Mouse (Mus musculus) liver, embryonic 12.5 days (tissue): ENCODE results near the gene Tenm3. TPM values are rescaled to one million over a fixed set of nuclear protein-coding genes. Genes with fewer than 3 reads are reported as not detected.

Source experiments
- ATAC-seq: fragments of 200-750 bp; cut with Nextera tagmentation; 2 replicates; pipeline ENCODE4 v1.8.0; 2017; ENCODE audit warnings: moderate number of reproducible peaks, mild to moderate bottlenecking, moderate library complexity
- H3K27ac ChIP-seq: fragments of 300-500 bp; sonication (generic); 2 replicates; pipeline ENCODE4 v1.5.1; 2016; ENCODE audit warnings: mild to moderate bottlenecking
- H3K27me3 ChIP-seq: fragments of 300-500 bp; sonication (generic); replicated peaks from 2 replicates; pipeline ENCODE4 v1.6.1; 2016; ENCODE audit warnings: mild to moderate bottlenecking, moderate library complexity
- H3K36me3 ChIP-seq: fragments of 300-500 bp; sonication (generic); 2 replicates; pipeline ENCODE4 v1.6.1; 2016; ENCODE audit warnings: mild to moderate bottlenecking, moderate library complexity
- H3K4me1 ChIP-seq: fragments of 300-500 bp; sonication (generic); 2 replicates; pipeline ENCODE4 v1.6.1; 2016
- H3K4me2 ChIP-seq: fragments of 300-500 bp; sonication (generic); 2 replicates; pipeline ENCODE4 v1.6.1; 2016; ENCODE audit warnings: mild to moderate bottlenecking, moderate library complexity
- H3K4me3 ChIP-seq: fragments of 300-500 bp; sonication (generic); 2 replicates; pipeline ENCODE4 v1.5.1; 2016; ENCODE audit warnings: mild to moderate bottlenecking, moderate library complexity
- H3K9ac ChIP-seq: fragments of 300-500 bp; sonication (generic); 2 replicates; pipeline ENCODE4 v1.6.1; 2016; ENCODE audit warnings: mild to moderate bottlenecking, moderate library complexity
- H3K9me3 ChIP-seq: fragments of 300-500 bp; sonication (generic); replicated peaks from 2 replicates; pipeline ENCODE4 v1.6.1; 2016; ENCODE audit warnings: mild to moderate bottlenecking, moderate library complexity
- WGBS: fragments of 180-500 bp; shearing (Covaris S2); methylation state at CpG from one replicate; pipeline ENCODE4 v1.1.7; 2016; ENCODE audit not compliant: insufficient replicate concordance; 5-methylcytosine and 5-hydroxymethylcytosine counted together
- polyA plus RNA-seq: library from polyadenylated mRNA; unstranded; fragments of >200 nt; fragmentation: Nextera tagmentation; extraction: Ambion mirVana; gene quantifications from 2 replicates; pipeline ENCODE4 v1.2.1, GENCODE M21; 2016

Gene Tenm3
- polyA plus RNA-seq, 1 experiment from 2014 or later = 5.3 TPM

DNA sequence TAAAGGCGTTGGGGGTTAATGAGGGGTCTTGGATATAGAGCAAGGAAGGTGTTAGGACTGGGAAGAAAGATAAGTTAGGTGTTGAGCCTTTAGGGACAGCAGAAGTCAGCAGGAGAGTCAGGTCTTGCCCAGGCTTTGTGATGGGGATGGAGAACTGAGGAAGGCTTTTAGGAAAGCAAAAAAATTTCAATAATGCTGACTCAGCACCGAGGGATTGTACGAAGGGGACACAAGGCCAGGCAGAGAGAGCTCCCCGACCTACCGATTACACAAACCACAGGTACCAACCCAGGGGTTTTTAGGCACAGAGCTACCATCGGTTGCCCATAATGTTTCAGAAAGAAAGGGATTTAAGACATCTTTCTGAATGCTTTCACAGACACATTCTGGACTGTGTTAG is 583.9 kb downstream of the Tenm3 start:
- Histone ChIP-seq H3K27me3 (no peaks in the 10 kb centered on the region), H3K4me3 (no peak overlapping the region), H3K36me3 (no peaks in the 10 kb centered on the region), H3K4me1 (no peaks in the 10 kb centered on the region), H3K9me3 (no peaks in the 10 kb centered on the region), H3K4me2 (no peak overlapping the region), H3K27ac (no peak overlapping the region), H3K9ac (no peak overlapping the region)
- WGBS = 44% methylated on average over 6 of the region's 6 CpGs
- ATAC-seq = no peak

DNA sequence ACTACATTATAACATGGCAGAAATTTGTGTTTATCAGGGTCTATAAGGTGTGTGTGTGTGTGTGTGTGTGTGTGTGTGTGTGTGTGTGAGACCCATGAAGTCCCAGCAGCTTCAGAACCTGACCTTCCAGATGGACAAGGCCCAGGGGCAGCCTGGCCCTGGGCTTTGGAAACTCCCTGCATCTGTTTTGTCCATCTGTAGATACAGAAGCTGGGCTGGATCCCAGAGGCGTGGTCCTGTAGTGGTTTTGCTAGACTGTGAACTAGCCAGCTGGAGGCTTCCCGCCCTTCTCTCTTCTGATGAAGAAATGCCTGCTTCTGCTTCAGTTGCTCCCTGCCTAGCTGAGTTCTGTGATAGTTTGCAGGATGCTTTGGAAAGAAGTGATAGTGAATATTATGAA is 599.9 kb downstream of the Tenm3 start:
- no peaks in the 10 kb centered on the region for H3K4me1 ChIP-seq
- H3K36me3 ChIP-seq = no peaks in the 10 kb centered on the region
- no peak overlapping the region for H3K9ac ChIP-seq
- no peak overlapping the region for H3K4me2 ChIP-seq
- 43% methylated on average over 2 of the region's 2 CpGs for WGBS
- H3K27ac ChIP-seq = no peak overlapping the region
- no peak for ATAC-seq
- H3K27me3 ChIP-seq = no peaks in the 10 kb centered on the region
- H3K4me3 ChIP-seq = no peak overlapping the region
- no peaks in the 10 kb centered on the region for H3K9me3 ChIP-seq

DNA sequence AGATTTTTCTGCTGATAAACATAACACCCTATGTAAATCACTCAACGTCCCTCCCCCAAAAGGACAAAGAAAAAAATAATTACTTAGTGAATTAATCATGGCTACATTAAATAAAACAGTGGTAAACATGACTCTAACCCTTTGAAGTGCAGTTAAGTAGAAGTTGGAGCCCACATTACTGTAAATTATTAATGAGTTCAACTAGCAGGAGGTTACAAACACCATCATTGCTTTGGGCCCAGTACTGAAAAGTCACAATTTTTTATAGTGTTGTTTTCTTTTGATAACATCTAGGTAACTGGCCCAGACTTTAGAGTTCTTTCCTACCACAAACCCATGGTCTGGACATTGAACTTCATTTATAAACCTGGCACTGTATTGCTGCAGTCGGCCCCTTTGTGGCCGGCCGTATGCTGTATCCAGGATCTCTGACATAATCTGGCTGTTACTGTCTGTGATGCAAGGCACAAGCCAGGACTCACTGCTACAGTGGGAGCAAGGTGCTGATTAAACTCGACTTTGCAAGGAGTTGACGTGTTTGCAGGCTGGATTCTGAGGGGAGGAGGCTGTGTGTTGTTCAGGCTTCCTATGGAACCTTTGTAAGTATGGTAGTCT is 602.7 kb downstream of the Tenm3 start:
- H3K9ac ChIP-seq = no peak overlapping the region
- no peak overlapping the region for H3K27ac ChIP-seq
- no peaks in the 10 kb centered on the region for H3K4me1 ChIP-seq
- ATAC-seq = no peak
- peaks cover 12% of the 10 kb centered on the region for H3K36me3 ChIP-seq
- no peaks in the 10 kb centered on the region for H3K27me3 ChIP-seq
- WGBS = 55% methylated on average over 6 of the region's 6 CpGs
- H3K9me3 ChIP-seq = no peaks in the 10 kb centered on the region
- H3K4me3 ChIP-seq = no peak overlapping the region
- H3K4me2 ChIP-seq = no peak overlapping the region

DNA sequence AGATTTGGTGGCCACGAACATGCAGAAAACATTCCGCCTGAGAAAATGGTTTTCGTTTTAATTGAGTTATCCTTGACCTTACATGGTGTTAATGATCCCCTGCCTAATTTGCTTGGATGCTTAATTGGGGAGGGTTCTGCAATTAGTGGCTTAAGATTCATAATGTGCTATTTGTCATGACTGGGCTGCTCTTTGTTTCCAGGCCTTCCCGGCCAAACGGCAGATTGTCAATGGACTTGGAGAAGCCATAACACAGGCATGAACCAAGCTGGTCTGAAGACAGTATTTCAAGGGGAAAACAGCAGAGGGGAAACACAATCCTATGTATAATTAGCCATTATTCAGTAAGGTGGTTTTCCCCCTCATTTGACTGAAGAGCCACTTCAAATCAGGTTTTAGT is 606.8 kb downstream of the Tenm3 start:
- Histone ChIP-seq H3K9ac (no peak overlapping the region), H3K4me3 (no peak overlapping the region), H3K36me3 (peaks cover 27% of the 10 kb centered on the region), H3K9me3 (0 out of 2 replicates have a peak, but pooled peaks cover 6% of the 10 kb centered on the region), H3K27ac (no peak overlapping the region), H3K27me3 (no peaks in the 10 kb centered on the region), H3K4me2 (no peak overlapping the region), H3K4me1 (no peaks in the 10 kb centered on the region)
- ATAC-seq = no peak
- 81% methylated on average over 5 of the region's 5 CpGs for WGBS

DNA sequence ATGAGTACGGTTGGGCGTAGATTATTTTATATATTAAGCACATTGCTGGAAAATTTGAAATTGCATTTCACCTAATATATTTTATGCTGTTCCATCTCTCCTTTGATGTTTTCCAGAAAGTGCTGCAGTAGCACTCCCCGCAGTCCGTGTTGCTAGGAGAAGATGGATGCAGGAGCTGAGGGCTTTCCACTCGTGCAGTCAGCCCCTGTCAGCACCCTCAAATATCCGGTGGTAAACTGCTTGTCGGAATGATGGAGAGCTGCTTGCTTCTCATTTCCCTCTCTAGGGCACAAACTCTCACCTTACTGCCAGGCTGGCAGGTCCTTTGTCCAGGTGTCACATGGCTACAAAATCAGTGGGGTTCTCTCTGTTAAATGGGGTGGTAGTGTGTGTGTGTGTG is 610.8 kb downstream of the Tenm3 start:
- Histone ChIP-seq H3K9ac (no peak overlapping the region), H3K9me3 (peaks cover 11% of the 10 kb centered on the region), H3K4me1 (no peaks in the 10 kb centered on the region), H3K4me3 (no peak overlapping the region), H3K4me2 (no peak overlapping the region), H3K27ac (no peak overlapping the region), H3K36me3 (peaks cover 32% of the 10 kb centered on the region), H3K27me3 (no peaks in the 10 kb centered on the region)
- 77% methylated on average over 7 of the region's 7 CpGs for WGBS
- ATAC-seq = no peak

DNA sequence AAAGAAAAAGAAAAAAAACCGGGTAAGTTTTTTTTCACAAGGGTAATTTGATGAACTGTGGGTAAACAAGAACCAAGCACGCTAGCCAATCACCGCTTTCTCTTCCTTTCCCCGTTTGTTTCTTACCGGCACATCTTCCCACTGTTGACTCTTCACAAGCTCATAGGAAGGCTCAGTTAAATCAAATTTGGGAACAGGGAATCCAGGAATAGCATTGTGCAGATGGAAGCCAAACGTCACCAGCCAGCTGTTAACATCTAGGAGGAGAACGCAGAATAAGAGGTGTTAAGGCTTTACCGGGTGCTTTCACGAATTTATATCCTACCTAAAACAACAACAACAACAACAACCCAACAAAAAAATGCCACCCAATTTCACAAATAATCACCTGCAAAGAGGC is 611.9 kb downstream of the Tenm3 start:
- Histone ChIP-seq H3K4me2 (no peak overlapping the region), H3K27ac (no peak overlapping the region), H3K27me3 (no peaks in the 10 kb centered on the region), H3K4me1 (no peaks in the 10 kb centered on the region), H3K4me3 (no peak overlapping the region), H3K9me3 (peaks cover 11% of the 10 kb centered on the region), H3K36me3 (peaks cover 29% of the 10 kb centered on the region), H3K9ac (no peak overlapping the region)
- ATAC-seq = no peak
- WGBS = 75% methylated on average over 9 of the region's 9 CpGs

DNA sequence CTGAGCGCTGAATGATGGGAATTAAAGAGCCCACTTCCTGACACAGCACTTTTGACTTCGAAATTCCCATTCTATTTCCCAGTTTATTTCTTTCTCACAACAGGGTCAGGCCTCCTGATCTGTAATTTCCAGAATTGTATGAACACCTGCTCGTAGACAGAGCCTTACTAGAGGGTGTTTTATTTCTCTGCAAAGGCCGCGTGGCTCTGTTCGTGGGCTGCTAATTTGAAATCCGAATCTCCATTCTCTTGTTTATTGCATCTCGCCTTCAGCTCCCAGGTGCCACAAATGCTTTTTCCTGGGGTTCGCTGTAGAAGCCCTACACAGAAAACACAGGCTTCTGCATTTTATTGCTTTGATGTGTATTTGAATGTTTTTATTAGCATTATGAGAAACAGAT is 612.4 kb downstream of the Tenm3 start:
- H3K9ac ChIP-seq = no peak overlapping the region
- no peaks in the 10 kb centered on the region for H3K27me3 ChIP-seq
- no peaks in the 10 kb centered on the region for H3K4me1 ChIP-seq
- H3K36me3 ChIP-seq = peaks cover 24% of the 10 kb centered on the region
- no peak overlapping the region for H3K4me2 ChIP-seq
- no peak overlapping the region for H3K27ac ChIP-seq
- peaks cover 11% of the 10 kb centered on the region for H3K9me3 ChIP-seq
- 71% methylated on average over 9 of the region's 9 CpGs for WGBS
- H3K4me3 ChIP-seq = no peak overlapping the region
- ATAC-seq = no peak

DNA sequence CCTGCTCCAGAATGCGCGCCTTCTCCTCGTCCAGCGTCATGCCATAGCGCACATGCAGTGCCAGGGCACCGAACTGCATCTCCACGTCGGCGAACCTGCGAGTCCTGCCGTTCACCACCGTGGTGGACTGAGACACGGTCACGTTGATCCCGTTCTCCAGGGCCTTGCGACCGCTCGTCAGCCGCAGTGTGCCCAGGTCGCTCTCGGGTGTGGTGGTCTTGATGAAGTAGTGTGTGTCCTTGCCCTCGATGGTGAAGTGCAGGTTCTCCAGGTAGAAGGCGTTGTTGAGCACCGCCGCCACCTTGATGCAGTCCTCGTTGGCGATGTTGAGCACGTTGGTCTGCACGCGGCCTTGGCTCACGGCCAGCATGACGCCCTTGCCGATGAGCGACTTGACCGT is 615.1 kb downstream of the Tenm3 start:
- Histone ChIP-seq H3K27me3 (no peaks in the 10 kb centered on the region), H3K4me2 (no peak overlapping the region), H3K4me1 (no peaks in the 10 kb centered on the region), H3K9me3 (peaks cover 5% of the 10 kb centered on the region), H3K36me3 (peaks cover 11% of the 10 kb centered on the region), H3K9ac (no peak overlapping the region), H3K4me3 (no peak overlapping the region), H3K27ac (no peak overlapping the region)
- WGBS = 87% methylated on average over 35 of the region's 35 CpGs
- no peak for ATAC-seq

DNA sequence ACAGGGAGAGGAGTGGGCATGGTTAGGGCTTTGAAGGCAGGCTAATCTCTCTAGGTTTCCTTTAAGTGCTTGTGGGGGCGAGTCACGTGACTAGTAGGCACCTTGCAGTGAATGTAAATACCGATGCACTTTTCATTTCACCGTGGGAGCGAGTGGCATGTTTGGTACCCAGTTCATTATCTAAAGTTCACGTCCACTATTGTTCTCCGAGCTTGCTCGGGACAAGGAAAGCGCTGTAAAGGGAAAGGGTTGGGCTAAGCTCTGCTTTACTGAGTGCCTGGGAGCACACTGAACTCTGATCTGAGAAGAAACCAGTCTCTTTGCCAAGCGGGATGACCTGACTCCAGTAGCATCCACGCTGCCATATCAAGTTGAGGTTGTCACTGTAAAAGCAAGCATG is 619.0 kb downstream of the Tenm3 start:
- Histone ChIP-seq H3K27me3 (no peaks in the 10 kb centered on the region), H3K4me1 (no peaks in the 10 kb centered on the region), H3K9ac (no peak overlapping the region), H3K36me3 (peaks cover 9% of the 10 kb centered on the region), H3K4me3 (no peak overlapping the region), H3K4me2 (no peak overlapping the region), H3K9me3 (peaks cover 5% of the 10 kb centered on the region), H3K27ac (no peak overlapping the region)
- WGBS = 44% methylated on average over 11 of the region's 11 CpGs
- no peak for ATAC-seq

DNA sequence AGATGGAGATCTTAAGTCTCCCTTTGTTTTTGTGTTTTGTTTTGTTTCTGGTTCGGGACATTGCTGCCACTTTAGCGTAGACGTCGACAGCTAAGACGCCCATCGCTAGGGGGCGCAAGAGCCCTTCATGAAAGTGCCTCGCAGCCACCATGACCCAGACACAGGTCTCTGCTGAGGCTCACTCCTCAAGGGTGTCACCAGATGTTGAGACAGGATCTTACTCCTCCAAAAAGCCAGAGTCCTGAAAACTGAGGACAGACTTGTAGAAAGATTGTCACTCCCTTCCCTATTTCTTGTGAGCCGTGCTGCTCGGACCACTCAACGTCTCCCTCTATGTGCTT is 621.4 kb downstream of the Tenm3 start:
- Histone ChIP-seq H3K4me3 (peak overlapping the region; percentile 22; the same call in 1 of the 2 replicates), H3K9ac (no peak overlapping the region), H3K36me3 (no peaks in the 10 kb centered on the region), H3K4me1 (no peaks in the 10 kb centered on the region), H3K9me3 (no peaks in the 10 kb centered on the region), H3K4me2 (peak overlapping the region; percentile 53), H3K27me3 (no peaks in the 10 kb centered on the region), H3K27ac (no peak overlapping the region)
- 11% methylated on average over 11 of the region's 11 CpGs for WGBS
- ATAC-seq = no peak

DNA sequence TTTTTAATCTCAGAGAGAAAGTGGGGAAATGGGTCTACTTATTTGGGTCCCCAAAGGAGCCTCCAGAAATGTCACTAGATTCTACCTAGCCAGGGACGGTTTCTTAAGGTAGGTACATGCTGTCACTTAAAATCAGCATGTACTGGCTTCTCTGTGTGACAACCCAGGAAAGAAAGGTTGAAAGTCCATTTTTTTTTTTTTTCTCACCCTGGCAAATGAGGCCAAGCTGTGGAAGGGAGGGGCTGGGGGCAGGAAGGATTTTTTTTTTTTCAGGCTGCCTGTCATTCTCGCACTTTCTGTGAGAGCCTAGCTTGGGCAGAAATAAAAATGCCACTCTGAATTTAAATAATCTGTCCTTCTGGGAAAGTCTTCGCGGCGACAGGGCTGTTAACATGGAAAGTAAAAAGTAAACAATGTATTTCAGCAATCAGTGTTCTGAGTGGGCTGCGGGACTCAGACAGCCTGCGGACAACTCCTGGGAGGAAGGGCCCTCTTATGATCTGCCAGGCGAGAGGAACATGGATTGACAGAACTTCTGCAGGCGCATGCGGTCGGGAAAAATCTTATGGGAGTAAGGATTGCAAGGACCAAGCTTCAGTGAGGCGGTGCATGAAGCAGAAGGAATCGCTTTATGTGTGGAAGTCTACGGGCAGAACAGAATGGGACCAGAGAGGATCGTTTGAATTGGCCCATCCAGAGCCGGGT is 621.9 kb downstream of the Tenm3 start:
- Histone ChIP-seq H3K4me2 (peak overlapping the region; percentile 53), H3K4me1 (no peaks in the 10 kb centered on the region), H3K4me3 (peak overlapping the region; percentile 22; the same call in 1 of the 2 replicates), H3K27me3 (no peaks in the 10 kb centered on the region), H3K27ac (no peak overlapping the region), H3K36me3 (no peaks in the 10 kb centered on the region), H3K9ac (no peak overlapping the region), H3K9me3 (no peaks in the 10 kb centered on the region)
- ATAC-seq = no peak
- 22% methylated on average over 16 of the region's 16 CpGs for WGBS

DNA sequence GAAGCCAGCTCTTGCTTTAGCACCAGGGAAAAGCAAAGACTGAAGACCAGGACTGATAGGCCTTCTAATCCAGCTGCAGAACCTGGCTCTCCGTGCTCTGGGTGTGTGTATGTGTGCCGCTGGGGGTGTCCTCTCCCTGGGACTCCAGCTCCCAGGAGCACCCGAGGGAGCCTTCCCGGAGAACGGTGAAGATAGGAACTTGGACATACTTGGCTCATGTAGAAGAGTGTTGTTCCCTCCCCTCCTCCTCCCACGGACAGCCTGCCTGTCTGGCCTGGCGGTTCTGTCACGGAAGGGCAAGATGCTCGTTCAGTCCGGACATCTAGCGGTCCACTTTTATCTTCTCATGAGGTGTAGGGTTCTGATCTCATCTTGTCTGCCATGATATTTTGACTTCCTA is 622.4 kb downstream of the Tenm3 start:
- ATAC-seq = no peak
- Histone ChIP-seq H3K36me3 (no peaks in the 10 kb centered on the region), H3K27ac (no peak overlapping the region), H3K9me3 (no peaks in the 10 kb centered on the region), H3K27me3 (no peaks in the 10 kb centered on the region), H3K9ac (no peak overlapping the region), H3K4me3 (no peak overlapping the region), H3K4me2 (no peak overlapping the region), H3K4me1 (no peaks in the 10 kb centered on the region)
- 69% methylated on average over 11 of the region's 11 CpGs for WGBS
